14 mouse cellular contexts compared by ENCODE assay signal in the genomic region with DNA sequence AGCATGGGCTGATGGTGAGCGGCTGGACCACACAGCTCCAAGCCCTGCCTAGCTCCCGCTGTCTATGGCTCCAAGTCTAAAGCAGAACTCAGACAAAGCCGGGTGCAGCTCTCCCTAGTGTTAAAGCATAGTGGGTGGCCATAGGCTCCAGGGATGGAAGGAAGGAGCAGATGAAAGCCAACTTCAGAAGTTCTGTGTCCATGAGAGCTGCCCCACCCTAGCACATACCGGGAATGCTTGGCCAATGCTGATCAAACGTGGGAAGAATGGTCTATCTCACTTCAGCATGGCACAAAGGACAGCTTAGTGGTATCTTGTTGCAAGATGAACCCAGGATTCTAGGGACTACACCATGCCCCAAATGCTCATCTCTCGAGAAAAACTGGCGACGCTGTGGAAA.
"Had no signal": no experiment of that assay in that cellular context is flagged by ENCODE, and none has a peak within 500 bp of the region (broad histone marks: within the 10 kb centered on the region; RNA-seq: fewer than 3 reads in every experiment).

No protein-coding gene starts in this region.

- DNase-seq: liver, embryonic 13.5 days; liver, postnatal 0 days; lung, adult 2 months; lung, postnatal 14 days; lung, postnatal 36 days; midbrain, embryonic 14.5 days; retina, postnatal 1 day; right cerebral cortex, adult 18-20 months; right cerebral cortex, postnatal 25 days; right cerebral cortex, postnatal 4 days; spleen, adult 18-20 months; thymus, adult 18-20 months; thymus, postnatal 14 days; thymus, postnatal 36 days had no signal
